Mouse (Mus musculus): Measurements from ENCODE around the gene Cdk18. TPM values are rescaled to one million over a fixed set of nuclear protein-coding genes. Genes with fewer than 3 reads are reported as not detected.

The Cdk18 gene
- total RNA-seq, 1 experiment, result 9.6 TPM

DNA sequence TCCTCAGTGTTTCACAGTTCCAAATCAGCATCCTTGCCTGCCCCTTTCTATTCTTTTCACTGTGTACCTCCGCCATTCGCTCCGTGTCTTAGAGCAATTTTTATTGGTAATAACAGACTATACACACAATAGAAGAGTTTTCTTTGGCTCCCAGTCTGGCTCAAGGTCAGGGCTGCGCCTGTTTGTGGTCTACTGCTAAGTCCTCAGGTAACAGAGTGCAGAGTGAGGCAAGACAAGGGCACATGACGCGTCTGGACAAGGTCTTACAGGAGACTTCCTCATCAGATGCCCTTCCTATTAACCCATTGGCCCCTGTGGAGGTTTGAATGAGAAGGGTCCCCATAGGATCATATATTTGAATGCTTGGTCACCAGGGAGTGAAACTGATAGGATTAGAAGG, 49.7 kb downstream of the Cdk18 start:
- no peak for DNase-seq (ENCODE audit: low read depth, low spot score)
- Histone ChIP-seq H3K36me3 (ENCODE audit: control insufficient read depth, insufficient read depth, low read length, poor library complexity, severe bottlenecking) (no peaks in the 10 kb centered on the region), H3K27ac (ENCODE audit: insufficient read depth, low read depth, low read length, poor library complexity, severe bottlenecking) (no peak overlapping the region), H3K4me3 (ENCODE audit: insufficient read depth in 1 of 2, low read depth in 1 of 2, low read length in 2 of 2, poor library complexity in 1 of 2, severe bottlenecking in 1 of 2) (no peak overlapping the region), H3K4me1 (ENCODE audit: control insufficient read depth in 2 of 2, insufficient read depth in 2 of 2, low read length in 2 of 2, poor library complexity in 1 of 2) (peaks cover 0 to 3% of the 10 kb centered on the region in 2 experiments; a peak in 1 of 4 replicates), H3K9ac (ENCODE audit: insufficient read depth, low read depth, low read length, poor library complexity, severe bottlenecking) (no peak overlapping the region), H3K9me3 (ENCODE audit: control insufficient read depth, insufficient read depth, low read depth, low read length) (no peaks in the 10 kb centered on the region)
- TF ChIP-seq ZNF384 (IDR thresholded peaks at IDR 0.05; ENCODE audit: low read depth, low read length), result no peak
- TF ChIP-seq CHD2 (IDR thresholded peaks at IDR 0.05; ENCODE audit: low read depth, low read length), result no peak
- TF ChIP-seq MAFK (IDR thresholded peaks at IDR 0.05; ENCODE audit: insufficient read depth, low read depth, low read length), result no peak
- TF ChIP-seq HCFC1 (IDR thresholded peaks at IDR 0.05; ENCODE audit: borderline replicate concordance, insufficient read depth, low read length), result no peak
- TF ChIP-seq ZC3H11A (IDR thresholded peaks at IDR 0.05; ENCODE audit: borderline replicate concordance, low read depth, low read length), result no peak
- in situ Hi-C loops (cut with MboI; ENCODE audit: low sequenced_read_pairs in 2 of 2, unreplicated experiment in 2 of 2), result no loop called here

DNA sequence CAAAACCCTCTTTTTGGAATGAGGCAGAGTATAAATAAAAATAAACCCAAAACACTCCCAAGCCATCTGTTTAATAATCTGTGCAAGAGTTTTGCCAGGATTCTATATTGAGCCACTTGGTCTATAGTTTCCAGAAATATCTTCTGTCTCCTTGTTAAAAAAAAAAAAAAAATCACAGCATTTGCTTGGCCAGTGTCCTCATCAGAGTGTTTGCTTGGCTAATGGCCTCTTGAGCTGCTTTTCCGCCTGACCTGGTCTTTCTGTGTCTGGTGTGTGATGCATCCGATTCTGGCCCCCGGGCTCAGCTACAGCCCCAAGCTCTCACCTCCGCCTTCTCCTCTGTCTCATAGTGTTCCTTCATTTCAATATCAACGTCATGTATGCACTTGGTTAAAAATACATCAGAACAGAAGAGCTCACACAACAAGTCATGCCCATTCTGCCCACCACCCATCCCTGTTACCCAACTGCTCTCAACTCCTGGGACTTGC, 51.3 kb downstream of the Cdk18 start:
- Histone ChIP-seq H3K9ac (ENCODE audit: insufficient read depth, low read depth, low read length, poor library complexity, severe bottlenecking) (no peak overlapping the region), H3K36me3 (ENCODE audit: control insufficient read depth, insufficient read depth, low read length, poor library complexity, severe bottlenecking) (no peaks in the 10 kb centered on the region), H3K27ac (ENCODE audit: insufficient read depth, low read depth, low read length, poor library complexity, severe bottlenecking) (no peak overlapping the region), H3K4me3 (ENCODE audit: insufficient read depth in 1 of 2, low read depth in 1 of 2, low read length in 2 of 2, poor library complexity in 1 of 2, severe bottlenecking in 1 of 2) (no peak overlapping the region), H3K4me1 (ENCODE audit: control insufficient read depth in 2 of 2, insufficient read depth in 2 of 2, low read length in 2 of 2, poor library complexity in 1 of 2) (peaks cover 0 to 3% of the 10 kb centered on the region in 2 experiments; a peak in 1 of 4 replicates), H3K9me3 (ENCODE audit: control insufficient read depth, insufficient read depth, low read depth, low read length) (no peaks in the 10 kb centered on the region)
- TF ChIP-seq CHD2 (IDR thresholded peaks at IDR 0.05; ENCODE audit: low read depth, low read length) (no peak), MAFK (IDR thresholded peaks at IDR 0.05; ENCODE audit: insufficient read depth, low read depth, low read length) (no peak), ZNF384 (IDR thresholded peaks at IDR 0.05; ENCODE audit: low read depth, low read length) (no peak), HCFC1 (IDR thresholded peaks at IDR 0.05; ENCODE audit: borderline replicate concordance, insufficient read depth, low read length) (no peak), ZC3H11A (IDR thresholded peaks at IDR 0.05; ENCODE audit: borderline replicate concordance, low read depth, low read length) (no peak)
- in situ Hi-C loops (cut with MboI; ENCODE audit: low sequenced_read_pairs in 2 of 2, unreplicated experiment in 2 of 2), result no loop called here
- no peak for DNase-seq (ENCODE audit: low read depth, low spot score)

DNA sequence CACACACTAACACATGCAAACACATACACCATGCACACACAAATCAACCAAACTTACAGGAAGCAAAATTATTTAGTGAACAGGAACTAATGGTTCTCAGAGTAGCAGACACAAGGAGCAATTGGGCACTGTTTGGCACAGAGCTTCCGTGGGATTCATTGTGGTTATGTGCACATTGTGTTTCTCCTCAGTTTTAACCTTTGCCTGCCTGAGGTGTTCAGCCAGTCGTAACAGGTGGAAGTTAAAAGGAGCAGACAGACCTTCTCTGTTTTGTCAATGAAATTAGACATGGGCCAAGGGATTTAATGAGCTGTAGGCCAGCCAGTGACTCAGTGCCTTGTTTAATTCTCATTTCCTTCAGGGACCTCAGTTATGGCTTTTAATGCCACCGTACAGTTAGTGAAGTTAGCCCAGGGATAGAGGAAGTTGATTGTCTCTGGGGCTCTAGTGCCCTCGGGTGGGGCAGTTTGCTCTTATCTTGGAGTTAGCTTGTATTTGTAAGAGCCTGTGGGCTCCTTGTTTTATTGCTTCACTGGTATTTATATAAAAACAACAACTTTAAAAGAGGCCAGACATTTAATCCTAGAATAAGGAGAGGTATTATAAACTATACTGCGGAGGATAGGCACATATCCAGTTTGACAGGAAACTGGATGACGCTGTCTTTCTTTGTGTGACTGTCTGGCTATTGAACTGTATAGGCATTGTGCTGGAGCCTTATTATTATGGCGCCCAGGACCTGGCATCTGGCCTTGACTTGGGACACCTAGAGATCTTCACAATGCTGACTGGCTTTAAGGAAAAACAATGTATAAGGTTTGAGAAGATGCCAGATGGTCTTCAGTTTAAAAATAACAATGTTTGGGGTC, 54.1 kb downstream of the Cdk18 start:
- H3K9ac ChIP-seq (ENCODE audit: insufficient read depth, low read depth, low read length, poor library complexity, severe bottlenecking), result no peak overlapping the region
- in situ Hi-C loops (cut with MboI; ENCODE audit: low sequenced_read_pairs in 2 of 2, unreplicated experiment in 2 of 2), result no loop called here
- H3K27ac ChIP-seq (ENCODE audit: insufficient read depth, low read depth, low read length, poor library complexity, severe bottlenecking), result no peak overlapping the region
- DNase-seq (ENCODE audit: low read depth, low spot score), result no peak
- no peaks in the 10 kb centered on the region for H3K36me3 ChIP-seq (ENCODE audit: control insufficient read depth, insufficient read depth, low read length, poor library complexity, severe bottlenecking)
- H3K4me1 ChIP-seq (ENCODE audit: control insufficient read depth in 2 of 2, insufficient read depth in 2 of 2, low read length in 2 of 2, poor library complexity in 1 of 2), result peaks cover 0 to 1% of the 10 kb centered on the region in 2 experiments; a peak in 1 of 4 replicates
- no peaks in the 10 kb centered on the region for H3K9me3 ChIP-seq (ENCODE audit: control insufficient read depth, insufficient read depth, low read depth, low read length)
- TF ChIP-seq ZNF384 (IDR thresholded peaks at IDR 0.05; ENCODE audit: low read depth, low read length) (no peak), HCFC1 (IDR thresholded peaks at IDR 0.05; ENCODE audit: borderline replicate concordance, insufficient read depth, low read length) (no peak), CHD2 (IDR thresholded peaks at IDR 0.05; ENCODE audit: low read depth, low read length) (no peak)
- no peak overlapping the region for H3K4me3 ChIP-seq (ENCODE audit: insufficient read depth in 1 of 2, low read depth in 1 of 2, low read length in 2 of 2, poor library complexity in 1 of 2, severe bottlenecking in 1 of 2)

DNA sequence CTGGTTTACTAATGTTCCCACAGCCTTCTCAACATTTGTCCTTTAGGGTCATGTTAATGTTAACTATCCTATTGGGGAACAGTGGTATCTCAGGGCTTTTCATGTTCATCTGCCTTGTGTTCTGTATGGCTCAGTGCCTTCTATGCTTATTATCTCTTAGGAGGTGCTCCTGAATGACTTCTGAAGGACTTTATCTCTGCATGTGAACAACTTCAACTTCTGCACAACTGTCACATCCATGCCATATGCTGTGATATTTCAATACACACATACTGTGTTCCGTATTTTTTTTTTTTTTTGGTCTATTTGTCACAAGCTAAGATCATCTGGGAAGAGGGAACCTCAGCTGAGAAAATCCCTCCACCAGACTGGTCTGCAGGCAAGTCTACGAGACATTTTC, 61.1 kb downstream of the Cdk18 start:
- Histone ChIP-seq H3K27ac (ENCODE audit: insufficient read depth, low read depth, low read length, poor library complexity, severe bottlenecking) (no peak overlapping the region), H3K4me1 (ENCODE audit: control insufficient read depth in 2 of 2, insufficient read depth in 2 of 2, low read length in 2 of 2, poor library complexity in 1 of 2) (no peaks in the 10 kb centered on the region), H3K9ac (ENCODE audit: insufficient read depth, low read depth, low read length, poor library complexity, severe bottlenecking) (no peak overlapping the region), H3K36me3 (ENCODE audit: control insufficient read depth, insufficient read depth, low read length, poor library complexity, severe bottlenecking) (no peaks in the 10 kb centered on the region), H3K4me3 (ENCODE audit: insufficient read depth in 1 of 2, low read depth in 1 of 2, low read length in 2 of 2, poor library complexity in 1 of 2, severe bottlenecking in 1 of 2) (no peak overlapping the region), H3K9me3 (ENCODE audit: control insufficient read depth, insufficient read depth, low read depth, low read length) (no peaks in the 10 kb centered on the region)
- no peak for DNase-seq (ENCODE audit: low read depth, low spot score)
- in situ Hi-C loops (cut with MboI; ENCODE audit: low sequenced_read_pairs in 2 of 2, unreplicated experiment in 2 of 2), result no loop called here
- TF ChIP-seq ZNF384 (IDR thresholded peaks at IDR 0.05; ENCODE audit: low read depth, low read length) (no peak), MAFK (IDR thresholded peaks at IDR 0.05; ENCODE audit: insufficient read depth, low read depth, low read length) (no peak), CHD2 (IDR thresholded peaks at IDR 0.05; ENCODE audit: low read depth, low read length) (no peak), ZC3H11A (IDR thresholded peaks at IDR 0.05; ENCODE audit: borderline replicate concordance, low read depth, low read length) (no peak), HCFC1 (IDR thresholded peaks at IDR 0.05; ENCODE audit: borderline replicate concordance, insufficient read depth, low read length) (no peak)
